Mouse (Mus musculus) olfactory bulb, adult 2 months (tissue): Measurements from ENCODE around the gene Smim12.

Experiments used
- CTCF ChIP-seq: fragments of 200-500 bp; IDR thresholded peaks from 2 replicates; pipeline ENCODE4 v1.5.1; 2012; ENCODE audit warnings: low read depth, mild to moderate bottlenecking, low read length, moderate library complexity; ENCODE audit not compliant: insufficient read depth
- POLR2A ChIP-seq: fragments of 200-500 bp; IDR thresholded peaks from 2 replicates; pipeline ENCODE4 v1.6.1; 2012; ENCODE audit warnings: mild to moderate bottlenecking, low read depth, low read length, moderate library complexity; ENCODE audit not compliant: insufficient read depth

- TF ChIP-seq CTCF: no peak; the same call in 1 of the 2 replicates
- no peak for TF ChIP-seq POLR2A
Measured at GRCm38 (mm10) chr4:127215103-127215502, 28.5 kb upstream of the Smim12 start.
